Mouse (Mus musculus) neural tube, embryonic 11.5 days (tissue): Measurements from ENCODE around the gene Phf21b. TPM values are rescaled to one million over a fixed set of nuclear protein-coding genes. Genes with fewer than 3 reads are reported as not detected.

Source experiments
- polyA plus RNA-seq: library from polyadenylated mRNA; unstranded; fragments of >200 nt; fragmentation: Nextera tagmentation; extraction: Ambion mirVana; gene quantifications from 2 replicates; pipeline ENCODE4 v1.2.1, GENCODE M21; 2014

The Phf21b gene
- polyA plus RNA-seq, 1 experiment from 2014 or later: 32.2 TPM

Other genes starting within 250 kb of the Phf21b start
- gene Prr5, start 186.4 kb downstream of the Phf21b start, polyA plus RNA-seq: 17.5 and 19.3 TPM in 2 replicates
- gene Arhgap8, start 136.0 kb downstream of the Phf21b start, polyA plus RNA-seq: 3.0 and 4.9 TPM in 2 replicates
- 0.77 and 0.81 TPM in 2 replicates for gene Gm29666, start 64.0 kb upstream of the Phf21b start, polyA plus RNA-seq
- gene Nup50, start 67.4 kb upstream of the Phf21b start, polyA plus RNA-seq: 61.5 and 63.4 TPM in 2 replicates
- 36.4 and 39.3 TPM in 2 replicates for gene 5031439G07Rik, start 132.5 kb upstream of the Phf21b start, polyA plus RNA-seq
- not detected in 2 replicates for gene Upk3a, start 161.1 kb upstream of the Phf21b start, polyA plus RNA-seq
- gene Fam118a, start 172.9 kb upstream of the Phf21b start, polyA plus RNA-seq: 29.3 and 29.4 TPM in 2 replicates